Mouse (Mus musculus): ENCODE data around the gene Krtcap3.

Gene Krtcap3

DNA sequence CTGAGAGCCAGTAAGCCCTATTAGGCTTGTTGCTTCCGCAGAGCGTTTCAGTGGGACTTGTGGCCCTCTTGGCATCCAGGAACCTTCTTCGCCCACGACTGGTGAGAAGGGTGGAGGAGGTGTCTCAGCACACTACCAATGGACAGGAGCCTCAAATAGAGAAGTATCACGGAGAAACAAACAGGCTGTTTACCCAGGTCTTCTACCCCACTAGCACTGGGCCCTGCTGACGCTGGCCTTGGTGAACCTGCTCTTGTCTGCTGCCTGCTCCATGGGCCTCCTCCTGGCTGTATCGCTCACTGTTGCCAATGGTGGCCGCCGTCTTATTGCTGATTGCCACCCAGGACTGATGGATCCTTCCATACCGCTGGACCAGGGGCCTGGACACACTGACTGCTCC is 660 bp downstream of the Krtcap3 start:
- in situ Hi-C loops (cut with MboI, MseI), result no loop called here

DNA sequence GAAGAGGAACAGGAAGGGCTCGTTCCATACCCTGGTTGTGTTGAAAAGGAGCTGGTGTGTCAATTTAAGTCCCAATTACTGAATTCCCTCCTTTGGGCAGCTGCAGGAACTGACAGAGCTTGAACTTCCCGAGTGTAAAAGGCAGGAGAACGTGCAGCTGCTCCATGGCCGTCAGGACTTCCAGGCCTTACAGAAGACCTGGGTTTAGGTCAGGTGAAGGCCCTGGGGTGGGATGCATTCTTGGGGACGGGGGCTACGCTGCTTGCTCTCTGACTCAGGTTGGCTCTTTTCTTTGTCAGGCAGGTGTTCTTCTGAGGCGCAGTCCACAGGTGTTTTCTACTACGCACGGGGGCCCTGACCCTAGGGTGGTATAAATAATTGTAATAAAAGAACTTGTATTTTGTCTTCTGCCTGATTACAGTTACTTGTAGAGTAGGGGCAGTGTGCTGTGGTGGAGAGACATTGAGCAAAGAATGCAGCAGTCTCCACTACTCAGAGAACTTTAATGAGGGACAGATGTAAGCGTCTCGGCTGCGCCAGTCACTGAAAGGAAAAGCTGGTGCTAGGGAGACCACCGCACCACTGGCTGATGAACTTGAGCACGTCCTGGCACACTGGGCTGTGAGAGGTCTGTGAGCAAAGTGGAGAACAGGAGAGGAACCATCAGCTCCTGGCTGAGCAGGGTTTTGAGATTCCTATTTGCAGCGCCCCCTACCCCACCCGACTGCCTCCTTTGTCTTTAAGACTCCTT is 1.5 kb downstream of the Krtcap3 start:
- in situ Hi-C loops (cut with MboI, MseI), result no loop called here

DNA sequence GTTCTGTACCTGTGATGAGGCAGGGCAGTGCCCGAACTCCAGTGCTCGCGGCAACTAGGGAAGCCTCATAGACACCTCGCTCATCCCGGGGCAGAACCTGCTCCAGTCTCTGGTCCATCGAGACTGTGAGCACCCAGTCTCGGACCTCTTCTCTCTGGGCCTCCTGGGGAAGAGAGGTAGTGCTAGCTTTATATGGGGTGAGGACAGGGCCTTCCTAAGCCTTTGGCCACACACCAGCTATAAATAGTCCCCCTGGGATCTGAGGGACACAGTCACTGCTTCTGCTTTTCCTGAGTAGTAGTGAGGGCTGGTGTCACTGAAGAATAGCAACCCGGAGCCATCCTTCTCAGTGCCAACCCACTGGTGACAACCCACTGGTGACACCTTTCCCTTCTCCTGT is 2.3 kb downstream of the Krtcap3 start:
- in situ Hi-C loops (cut with MboI, MseI), result no loop called here

DNA sequence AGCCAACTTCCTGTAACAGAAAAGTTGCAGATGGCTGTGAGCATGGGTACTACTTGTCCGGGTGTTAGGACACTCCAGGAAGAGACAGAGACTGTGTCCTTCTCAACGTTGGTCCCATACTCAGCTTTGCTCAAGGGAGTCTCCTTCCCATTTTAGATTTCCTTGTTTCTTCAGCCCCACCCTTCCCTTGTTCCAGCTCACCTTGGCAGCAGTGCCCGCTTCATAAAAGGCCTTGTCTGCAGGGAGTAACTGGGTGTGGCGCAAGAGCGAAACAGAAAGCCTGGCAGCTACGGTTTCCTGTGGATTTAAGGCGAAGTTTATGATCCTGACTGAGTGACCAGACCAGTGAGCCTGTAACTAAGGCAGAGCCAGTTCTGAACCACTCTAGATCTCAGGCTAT is 3.0 kb downstream of the Krtcap3 start:
- in situ Hi-C loops (cut with MboI, MseI), result no loop called here

DNA sequence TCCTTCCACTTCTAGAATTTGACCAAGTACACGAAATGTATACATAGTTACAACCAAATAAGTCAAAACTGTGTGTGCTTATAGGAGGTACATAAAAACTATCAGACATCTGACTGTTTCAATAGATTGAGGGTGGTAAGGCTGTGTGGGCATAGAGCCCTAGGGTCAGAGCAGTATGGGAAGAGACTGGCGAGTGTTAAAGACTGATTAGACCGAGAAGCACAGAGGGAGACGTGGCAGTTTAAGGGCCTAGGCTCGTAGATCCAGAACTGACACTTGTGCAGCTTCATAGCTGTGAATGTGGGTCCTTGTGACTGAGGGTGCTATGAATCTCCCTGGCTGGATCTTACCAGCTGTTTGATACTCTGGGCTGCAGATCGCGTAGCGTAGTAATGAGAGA is 3.4 kb downstream of the Krtcap3 start:
- in situ Hi-C loops (cut with MboI, MseI), result no loop called here

DNA sequence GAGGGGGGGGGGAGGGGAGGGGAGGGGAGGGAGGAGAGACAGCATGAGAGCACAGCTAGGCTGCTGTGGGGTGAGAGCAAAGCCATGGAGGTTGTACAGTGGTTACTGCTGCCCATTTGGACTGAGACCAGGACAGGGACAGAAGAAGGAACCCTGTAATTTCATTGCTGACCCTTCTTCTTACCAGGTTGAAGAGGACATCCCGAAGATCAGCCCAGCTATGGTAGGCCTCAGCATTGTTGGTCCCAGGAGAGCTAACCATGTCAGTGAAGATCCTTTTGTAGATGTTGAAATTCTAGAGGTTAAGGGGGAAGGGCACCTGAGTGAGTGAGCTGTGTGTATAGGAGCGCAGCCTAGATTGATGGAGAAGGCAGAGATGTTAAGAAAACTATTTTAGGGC is 3.9 kb downstream of the Krtcap3 start:
- in situ Hi-C loops (cut with MboI, MseI), result no loop called here

DNA sequence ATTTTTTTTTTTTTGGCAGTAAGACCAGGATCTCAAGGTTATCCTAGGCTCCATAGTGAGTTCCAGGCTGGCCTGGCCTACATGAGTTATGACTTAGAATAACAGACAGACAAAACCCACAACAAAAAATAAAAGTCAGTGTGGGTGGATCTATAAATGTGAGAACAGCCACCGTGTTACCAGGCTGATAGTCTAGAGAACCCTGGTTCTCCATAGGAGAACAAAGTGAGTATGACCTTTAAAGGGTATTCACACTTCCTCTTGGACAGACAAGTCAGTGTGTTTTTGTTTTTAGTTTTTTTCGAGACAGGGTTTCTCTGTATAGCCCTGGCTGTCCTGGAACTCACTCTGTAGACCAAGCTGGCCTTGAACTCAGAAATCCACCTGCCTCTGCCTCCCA is 4.5 kb downstream of the Krtcap3 start:
- in situ Hi-C loops (cut with MboI, MseI), result no loop called here

DNA sequence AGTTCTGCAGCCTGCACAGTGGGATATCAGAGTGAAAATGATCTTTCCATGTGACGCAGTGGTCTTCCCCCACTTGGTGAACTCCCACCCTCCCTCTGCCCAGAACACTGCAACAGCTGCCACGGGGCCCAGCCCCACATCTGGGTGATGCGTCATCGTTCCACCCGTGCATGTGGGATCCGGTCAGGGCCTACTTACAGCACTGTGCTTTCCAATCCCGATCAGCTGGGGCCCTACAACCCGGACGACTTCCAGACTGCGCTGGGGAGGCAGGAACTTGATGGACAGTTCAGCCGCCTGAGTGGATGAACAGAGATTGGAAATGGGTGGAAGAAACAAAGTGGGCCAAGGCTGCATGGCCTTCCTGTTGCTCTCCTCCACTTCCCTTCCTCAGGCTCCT is 6.1 kb downstream of the Krtcap3 start:
- in situ Hi-C loops (cut with MboI, MseI), result no loop called here

DNA sequence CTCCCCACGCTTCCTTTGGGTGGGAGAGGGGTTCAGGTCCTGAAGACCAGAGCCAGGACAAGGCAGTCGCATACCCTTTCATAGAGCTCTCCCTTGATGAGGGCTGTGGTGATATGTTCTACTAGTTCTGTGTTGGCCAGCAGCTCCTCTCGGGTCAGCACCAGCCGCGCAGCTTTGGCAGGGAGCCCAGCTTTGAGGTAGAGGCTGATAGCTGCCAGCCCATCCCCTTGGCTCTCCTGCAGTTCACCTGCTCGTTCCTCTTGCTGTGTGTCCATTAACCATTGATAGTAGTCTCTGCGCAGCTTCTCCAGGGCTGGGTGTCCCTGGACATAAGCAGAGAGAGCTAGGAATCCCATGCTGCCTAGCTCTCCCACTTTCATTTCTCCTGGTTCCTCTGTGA is 14.6 kb downstream of the Krtcap3 start:
- in situ Hi-C loops (cut with MboI, MseI), result no loop called here

DNA sequence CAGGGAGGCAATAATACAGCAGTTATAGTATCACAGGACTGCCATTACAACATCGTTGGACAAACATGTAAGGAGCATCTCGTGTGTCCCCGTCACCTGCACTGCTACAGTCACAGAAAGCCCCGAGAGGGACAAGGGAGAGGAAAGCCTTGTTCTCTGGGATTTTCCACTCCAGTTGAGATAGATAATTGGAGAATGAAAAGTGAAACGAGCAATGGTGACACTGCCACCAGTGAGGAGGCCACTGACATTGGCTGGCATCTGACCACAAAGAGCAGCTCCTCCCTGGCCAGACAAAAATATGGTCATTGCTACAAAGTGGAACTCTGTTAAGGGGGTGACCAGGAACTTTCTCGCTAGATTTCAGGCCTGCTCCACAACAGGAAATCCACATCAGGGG is 16.2 kb downstream of the Krtcap3 start:
- in situ Hi-C loops (cut with MboI, MseI), result no loop called here

DNA sequence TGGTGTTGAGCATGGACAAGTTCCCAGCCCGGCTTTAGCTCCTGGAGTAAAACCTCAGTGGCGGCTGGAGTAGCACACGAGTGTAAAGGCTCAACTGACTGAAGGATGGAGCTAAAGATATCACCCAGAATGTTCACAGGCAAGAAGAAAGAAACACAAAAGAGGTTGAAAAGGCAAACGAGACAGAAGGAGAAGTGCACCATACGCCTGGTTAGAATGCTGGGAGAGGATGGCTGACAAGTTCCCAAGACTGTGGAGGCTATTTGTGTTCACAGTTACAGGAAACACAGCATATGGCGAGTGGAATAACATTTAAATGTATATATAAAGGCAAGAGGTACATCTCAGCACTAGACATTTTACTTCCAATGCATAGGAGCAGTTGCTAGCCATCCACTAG is 21.5 kb downstream of the Krtcap3 start:
- in situ Hi-C loops (cut with MboI, MseI), result no loop called here

DNA sequence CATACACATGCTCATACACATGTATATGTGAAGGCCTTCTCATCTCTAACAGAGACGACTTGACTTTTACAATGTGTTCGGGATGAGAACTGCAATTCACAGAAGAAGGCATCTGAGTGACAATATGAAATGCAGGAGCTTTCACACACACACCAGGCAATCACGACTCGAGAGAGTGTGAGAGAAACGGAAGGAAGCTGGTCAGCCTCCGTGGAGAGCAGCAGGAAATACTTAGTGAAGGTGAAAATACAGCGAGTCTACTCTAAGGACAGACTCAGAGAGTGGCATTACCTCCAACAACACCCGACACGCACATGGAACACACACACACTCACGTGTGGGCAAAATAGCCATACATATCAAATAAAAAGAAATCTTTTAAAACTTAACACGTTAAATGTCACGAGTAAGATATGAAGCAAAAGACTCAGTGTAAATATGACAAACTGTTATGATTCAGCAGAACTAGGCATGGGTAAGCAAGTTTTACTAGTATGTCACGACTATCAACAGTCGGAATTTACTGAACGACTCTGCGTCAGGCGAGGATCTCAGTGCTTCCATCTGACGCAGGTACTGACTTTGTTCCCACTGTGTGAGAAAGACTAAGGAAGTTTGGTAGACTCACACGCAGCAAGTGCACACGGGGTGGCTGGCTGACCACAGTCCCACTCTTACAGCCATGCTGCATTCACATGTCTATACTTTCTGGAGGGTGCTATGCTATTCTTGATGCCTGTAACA is 27.9 kb downstream of the Krtcap3 start:
- in situ Hi-C loops (cut with MboI, MseI), result no loop called here

DNA sequence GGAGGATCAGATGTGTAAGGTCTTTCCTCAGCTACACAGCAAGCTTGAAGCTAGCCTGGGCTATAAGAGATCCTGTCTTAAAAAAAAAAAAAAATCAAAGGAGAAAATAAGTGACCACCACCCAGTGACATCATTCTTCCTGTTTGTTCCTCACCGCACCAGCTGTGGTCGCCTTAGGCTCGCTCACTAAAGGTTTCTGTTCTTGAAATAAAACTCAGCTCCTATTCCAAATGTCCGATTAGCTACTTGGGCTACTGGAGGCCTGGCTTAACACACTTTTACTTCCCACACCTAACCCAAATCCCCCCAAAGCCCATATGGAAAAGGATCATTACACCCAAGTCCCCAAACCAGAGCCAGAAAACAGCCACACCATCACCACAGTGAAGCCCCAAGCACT is 36.7 kb downstream of the Krtcap3 start:
- in situ Hi-C loops (cut with MboI, MseI), result no loop called here

DNA sequence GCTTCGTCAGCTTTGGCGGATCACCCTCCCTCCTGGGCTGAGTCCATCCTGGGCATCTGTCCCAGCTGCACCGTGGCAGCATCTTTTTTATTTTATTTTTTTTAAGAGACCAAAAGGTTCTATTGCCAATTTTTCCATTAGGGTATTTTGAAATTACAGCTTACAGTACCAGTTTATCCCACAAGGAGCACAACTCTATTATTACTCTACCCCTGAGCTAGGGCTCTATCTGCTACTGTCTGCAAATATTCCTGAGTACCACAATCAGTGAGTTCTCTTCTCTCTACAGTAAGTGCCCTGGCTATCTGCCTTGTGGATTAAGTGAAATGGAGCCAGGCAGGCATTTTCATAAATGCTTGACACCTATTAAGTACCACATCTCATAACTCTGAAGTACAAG is 37.2 kb downstream of the Krtcap3 start:
- in situ Hi-C loops (cut with MboI, MseI), result no loop called here

DNA sequence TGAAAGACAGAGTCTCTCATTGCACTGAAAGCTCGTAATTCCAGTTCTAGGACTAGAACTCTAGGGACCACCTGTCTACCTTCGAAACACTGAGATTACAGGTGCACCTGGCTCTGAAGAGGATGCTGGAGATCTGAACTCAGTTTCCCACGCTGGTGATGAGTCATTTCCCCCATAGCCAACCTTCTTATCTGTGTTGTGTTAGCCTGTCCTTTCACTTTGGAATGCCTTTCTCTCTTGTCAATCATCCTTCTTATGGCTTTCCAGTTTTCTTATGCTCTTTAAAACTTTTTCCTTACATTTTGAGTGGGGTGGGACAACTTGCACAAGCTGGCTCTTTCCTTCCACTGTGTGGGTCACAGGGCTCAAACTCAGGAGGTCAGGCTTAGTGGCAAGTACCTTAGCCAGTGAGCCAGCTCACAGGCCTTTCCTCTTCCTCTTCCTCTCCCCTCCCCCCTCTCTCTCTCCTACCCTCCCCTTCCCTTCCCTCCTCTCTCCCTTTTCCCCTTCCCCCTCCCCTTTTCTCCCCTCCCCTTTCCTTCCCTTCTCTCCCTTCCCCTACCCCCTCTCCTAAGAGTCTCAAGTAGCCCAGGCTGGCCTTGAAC is 38.2 kb downstream of the Krtcap3 start:
- in situ Hi-C loops (cut with MboI, MseI), result loop anchor here (5.0 kb wide), 1 partner anchor 87 kb away; the partner anchor contains the start of gene Zfp513

DNA sequence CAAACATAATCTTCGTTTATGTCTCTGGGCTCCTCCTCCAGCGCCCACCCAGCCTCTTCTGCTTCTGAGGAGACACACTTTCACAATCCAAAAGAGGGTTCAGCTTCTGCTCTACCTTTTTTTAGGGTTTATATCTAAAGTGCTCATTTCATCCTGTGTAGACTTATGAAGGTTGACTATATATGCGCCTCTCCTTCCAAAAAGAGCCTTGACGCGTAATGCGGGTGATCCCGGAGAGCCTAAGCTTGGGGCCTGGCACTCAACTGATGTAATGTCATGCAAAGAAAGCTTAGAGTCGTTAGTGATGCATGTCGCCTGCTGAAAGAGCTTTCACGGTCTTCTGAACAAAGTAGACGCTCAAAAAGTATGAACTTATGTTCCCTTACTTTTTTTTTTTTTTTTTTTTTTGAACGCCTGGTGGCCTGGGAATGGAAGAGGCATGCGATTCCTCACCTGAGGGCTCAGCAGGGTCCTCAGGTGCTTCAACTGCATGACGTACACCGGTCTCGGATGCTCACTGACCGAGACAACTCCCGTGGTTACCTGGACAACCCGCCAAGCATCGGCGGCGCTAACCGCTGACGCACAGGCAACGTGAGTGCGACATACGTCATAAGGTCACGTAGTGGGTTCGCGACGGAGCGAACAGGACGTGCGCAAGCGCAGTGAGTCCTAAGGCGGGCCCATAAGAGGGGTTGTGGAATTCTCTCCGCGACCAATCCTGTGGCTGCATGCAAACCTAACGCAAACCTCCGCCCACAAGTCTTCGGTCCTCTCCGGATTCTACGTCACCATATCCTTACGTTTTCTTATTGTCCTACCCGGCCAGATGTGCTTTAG is 39.2 kb downstream of the Krtcap3 start, which contains the start of gene Ift172:
Gene Ift172 (minus strand): TSS at position 596 of the 840 bp plus-strand sequence.
- in situ Hi-C loops (cut with MboI, MseI), result loop anchor here (5.0 kb wide), 1 partner anchor 88 kb away; the partner anchor contains the start of gene Zfp513

DNA sequence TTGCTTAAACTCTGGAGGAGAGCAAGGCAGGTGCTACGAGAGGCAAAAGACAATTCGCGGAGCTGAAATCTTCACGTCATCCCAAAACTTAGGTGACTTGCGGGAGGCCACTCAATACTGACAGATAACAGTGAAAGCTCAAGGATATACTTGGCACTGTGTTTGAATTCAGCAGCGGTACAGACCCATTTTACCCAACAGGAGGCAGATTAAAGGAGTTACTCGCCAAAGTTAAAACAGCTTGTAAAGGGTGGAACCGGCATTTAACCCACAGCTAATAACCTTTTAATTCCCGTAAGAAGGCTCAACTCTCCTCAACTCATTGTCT is 39.8 kb downstream of the Krtcap3 start:
- in situ Hi-C loops (cut with MboI, MseI), result loop anchor here (5.0 kb wide), 1 partner anchor 89 kb away; the partner anchor contains the start of gene Zfp513

DNA sequence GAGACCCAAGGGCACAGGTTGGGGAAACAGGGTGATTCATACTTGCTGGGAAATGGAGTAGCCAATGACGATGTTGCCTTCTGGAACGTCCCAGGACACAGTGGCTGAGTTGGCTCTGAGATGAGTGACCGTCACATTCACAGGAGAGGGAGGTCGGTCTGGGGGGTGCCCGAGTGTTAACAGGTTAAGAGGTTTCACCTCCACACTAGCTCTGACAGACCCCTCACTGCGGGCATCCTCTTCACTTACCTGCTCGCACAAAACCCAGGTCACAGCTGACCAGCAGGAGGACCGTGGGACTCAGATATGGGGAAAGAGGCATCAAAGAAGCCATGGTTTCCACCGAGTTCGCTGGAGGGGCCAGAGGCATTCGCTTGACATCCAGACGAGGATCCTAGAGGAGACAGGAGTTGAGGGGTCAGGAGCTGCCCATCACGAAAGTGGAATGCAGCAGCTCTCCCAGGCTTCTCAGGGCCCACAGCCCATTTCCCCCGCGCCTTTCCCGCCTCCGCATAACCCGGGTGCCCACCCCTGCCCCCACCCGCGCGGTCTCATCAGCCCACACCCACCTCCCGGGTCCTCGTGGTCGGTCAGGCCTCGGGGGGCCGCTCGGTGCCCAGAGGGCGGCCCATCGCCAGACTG is 43.6 kb downstream of the Krtcap3 start:
- in situ Hi-C loops (cut with MboI, MseI), result loop anchor here (5.0 kb wide), 1 partner anchor 93 kb away; the partner anchor contains the start of gene Zfp513

DNA sequence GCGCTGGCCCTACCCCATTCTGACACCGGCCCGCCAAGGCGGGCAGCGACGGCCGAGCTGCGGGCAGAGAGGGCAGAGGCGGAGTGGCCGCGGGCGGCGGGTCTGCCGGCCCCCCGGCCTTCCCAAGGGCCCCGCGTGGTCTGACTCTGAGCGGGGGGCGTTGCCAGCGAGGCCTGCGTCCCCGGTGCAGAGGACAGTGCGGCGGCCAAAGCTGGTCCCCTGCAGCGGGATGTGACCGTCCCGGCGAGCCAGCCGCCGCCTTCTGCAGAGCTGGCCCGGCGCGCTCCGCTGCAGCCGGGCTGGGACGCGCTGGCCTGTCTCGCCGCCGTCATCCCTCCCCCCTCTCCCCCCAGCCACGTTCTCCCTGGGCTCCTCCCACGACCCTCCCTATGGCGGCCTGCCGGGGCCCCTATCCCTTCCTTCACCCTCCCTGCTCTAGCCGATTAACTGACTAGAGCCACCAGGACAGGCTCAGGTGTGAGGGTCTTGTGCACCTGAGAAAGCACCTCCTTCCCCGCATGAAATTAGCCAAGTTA is 44.2 kb downstream of the Krtcap3 start, which contains the start of gene Fndc4:
Gene Fndc4 (minus strand): TSS at position 475 of the 536 bp plus-strand sequence.
- in situ Hi-C loops (cut with MboI, MseI), result no loop called here

DNA sequence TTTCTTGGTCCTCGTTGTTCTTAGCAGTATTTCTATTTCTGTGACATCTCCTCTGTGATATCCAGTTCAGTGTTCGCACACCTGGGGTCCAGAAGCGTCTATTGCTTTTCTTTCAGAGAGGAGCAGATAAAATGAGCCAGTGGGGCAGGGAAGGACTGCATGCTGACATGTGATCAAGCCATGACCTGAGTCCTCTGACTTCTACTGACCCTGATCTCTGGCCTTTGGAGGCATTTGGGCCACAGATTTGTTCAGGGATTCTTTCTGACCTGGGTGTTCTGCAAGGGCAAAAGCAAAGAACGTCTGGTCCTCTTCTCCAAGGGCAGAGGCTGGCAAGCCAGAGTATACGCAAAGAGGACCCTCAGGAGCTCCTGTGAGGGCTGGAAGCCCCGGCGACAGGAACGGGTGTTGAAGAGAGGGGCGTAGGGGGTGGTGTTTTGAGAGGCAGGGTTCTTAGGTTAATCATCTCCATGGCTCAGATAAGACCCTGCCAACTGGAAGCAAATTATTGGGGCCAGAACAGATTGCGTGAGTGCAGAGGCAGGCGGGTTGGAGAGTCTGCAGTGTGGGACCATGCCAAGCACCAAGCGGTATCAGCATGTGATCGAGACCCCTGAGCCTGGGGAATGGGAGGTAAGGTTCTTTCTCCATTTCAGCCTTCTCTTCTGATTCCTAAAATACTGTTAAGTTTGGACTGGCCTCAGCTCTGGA is 45.7 kb downstream of the Krtcap3 start, which contains the start of gene Gckr:
Gene Gckr (plus strand): TSS at position 397 of the 711 bp plus-strand sequence.
- in situ Hi-C loops (cut with MboI, MseI), result no loop called here
